Mouse (Mus musculus) ES-E14 (cell line): ENCODE measurements at regions not wholly inside any gene's neighbourhood (a gene's known extent, or its start where the extent isn't known, plus 50 kb on each side); places are given as distances from the start of the nearest gene placed in this dataset.

Experiments
- HCFC1 ChIP-seq: IDR thresholded peaks from 2 replicates; pipeline ENCODE4 v1.6.1; 2012; ENCODE audit warnings: low read length, inconsistent platforms, borderline replicate concordance; ENCODE audit not compliant: insufficient read depth
- ZC3H11A ChIP-seq: IDR thresholded peaks from 2 replicates; pipeline ENCODE4 v1.6.1; 2012; ENCODE audit warnings: low read depth, mild to moderate bottlenecking, inconsistent platforms, low read length, borderline replicate concordance
- ZNF384 ChIP-seq: IDR thresholded peaks from 2 replicates; pipeline ENCODE4 v1.6.1; 2012; ENCODE audit warnings: low read depth, low read length, inconsistent platforms

DNA sequence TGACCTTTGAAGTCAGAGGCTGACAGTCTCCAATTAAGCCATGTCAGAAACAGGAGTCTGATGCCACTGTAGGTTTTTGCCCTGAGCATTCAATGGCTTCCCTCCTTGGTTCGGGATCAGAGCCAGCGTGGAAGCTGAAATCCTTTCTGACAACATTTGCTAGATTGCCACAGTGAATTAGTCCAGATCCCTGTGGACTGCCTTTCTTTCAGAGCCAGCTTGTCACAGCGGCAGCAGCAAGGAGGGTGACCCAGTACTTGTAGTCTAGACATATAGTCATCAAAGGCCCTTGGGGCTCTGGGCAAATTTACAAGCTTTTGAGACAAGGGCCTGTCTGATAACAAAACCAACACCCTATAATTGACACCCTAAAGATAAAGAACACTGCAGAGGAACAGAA, 86.5 kb upstream of the Map3k7 start:
- TF ChIP-seq ZC3H11A (no peak), HCFC1 (no peak), ZNF384 (no peak)
